Mouse (Mus musculus) forebrain, embryonic 11.5 days (tissue): Measurements from ENCODE around the gene Kctd21. TPM values are rescaled to one million over a fixed set of nuclear protein-coding genes. Genes with fewer than 3 reads are reported as not detected.

ENCODE experiments used
- ATAC-seq: fragments of 200-750 bp; cut with Nextera tagmentation; replicated peaks from 2 replicates; pipeline ENCODE4 v1.8.0; 2017; ENCODE audit warnings: moderate TSS enrichment; ENCODE audit not compliant: low FRiP score
- DNase-seq: peaks from one replicate; pipeline ENCODE4 v3.0.0-alpha.2; 2017; ENCODE audit warnings: low spot score
- H3K27ac ChIP-seq: fragments of 300-500 bp; sonication (generic); 2 replicates; pipeline ENCODE4 v1.5.1; 2014; ENCODE audit warnings: low read depth, low read length
- H3K27me3 ChIP-seq: fragments of 300-500 bp; sonication (generic); 2 replicates; pipeline ENCODE4 v1.6.1; 2014; ENCODE audit warnings: mild to moderate bottlenecking, low read length, mixed read lengths; ENCODE audit not compliant: control insufficient read depth, insufficient read depth
- H3K36me3 ChIP-seq: fragments of 300-500 bp; sonication (generic); 2 replicates; pipeline ENCODE4 v1.6.1; 2014; ENCODE audit warnings: mild to moderate bottlenecking, low read length, moderate library complexity, mixed read lengths; ENCODE audit not compliant: control insufficient read depth, insufficient read depth
- H3K4me1 ChIP-seq: fragments of 300-500 bp; sonication (generic); replicated peaks from 2 replicates; pipeline ENCODE4 v1.6.1; 2014; ENCODE audit warnings: low read length, mixed read lengths; ENCODE audit not compliant: control insufficient read depth, insufficient read depth
- H3K4me2 ChIP-seq: fragments of 300-500 bp; sonication (generic); 2 replicates; pipeline ENCODE4 v1.6.1; 2014; ENCODE audit warnings: low read depth, mild to moderate bottlenecking, low read length, moderate library complexity, mixed read lengths; ENCODE audit not compliant: severe bottlenecking
- H3K4me3 ChIP-seq: fragments of 300-500 bp; sonication (generic); 2 replicates; pipeline ENCODE4 v1.5.1; 2014; ENCODE audit warnings: low read depth, low read length
- H3K9ac ChIP-seq: fragments of 300-500 bp; sonication (generic); 2 replicates; pipeline ENCODE4 v1.6.1; 2014; ENCODE audit warnings: low read length
- H3K9me3 ChIP-seq: fragments of 300-500 bp; sonication (generic); 2 replicates; pipeline ENCODE4 v1.6.1; 2016; ENCODE audit warnings: low read length, mixed read lengths; ENCODE audit not compliant: control insufficient read depth
- WGBS: fragments of 180-500 bp; shearing (Covaris S2); extraction: QIAGEN DNeasy Blood & Tissue Kit; methylation state at CpG from one replicate; pipeline ENCODE4 v1.1.7; 2014; 5-methylcytosine and 5-hydroxymethylcytosine counted together
- polyA plus RNA-seq: library from polyadenylated mRNA; unstranded; fragments of >200 nt; fragmentation: Nextera tagmentation; extraction: Ambion mirVana; gene quantifications from 2 replicates; pipeline ENCODE4 v1.2.1, GENCODE M21; 2014

The Kctd21 gene
- polyA plus RNA-seq, 1 experiment from 2014 or later, result 4.7 TPM

GRCm38 (mm10) chr7:97375906-97376305 lies 43.8 kb downstream of the Kctd21 start:
- ATAC-seq (no peak), DNase-seq (no peak)
- no peak overlapping the region for H3K27ac ChIP-seq
- H3K36me3 ChIP-seq, result peaks cover 4% of the 10 kb centered on the region
- H3K4me3 ChIP-seq, result no peak overlapping the region
- no peak overlapping the region for H3K9ac ChIP-seq
- no peak overlapping the region for H3K4me2 ChIP-seq
- 72% methylated on average over 2 of the region's 2 CpGs for WGBS
- H3K27me3 ChIP-seq, result no peaks in the 10 kb centered on the region
- H3K4me1 ChIP-seq, result peaks cover 3% of the 10 kb centered on the region
- H3K9me3 ChIP-seq, result no peaks in the 10 kb centered on the region

- Histone ChIP-seq H3K4me1 (no peaks in the 10 kb centered on the region), H3K27me3 (no peaks in the 10 kb centered on the region), H3K9ac (no peak overlapping the region), H3K4me3 (no peak overlapping the region), H3K36me3 (peaks cover 13% of the 10 kb centered on the region), H3K4me2 (no peak overlapping the region), H3K27ac (no peak overlapping the region), H3K9me3 (no peaks in the 10 kb centered on the region)
- no peak for ATAC-seq
- 95% methylated on average over 5 of the region's 5 CpGs for WGBS
- no peak for DNase-seq
Observed at GRCm38 (mm10) chr7:97379304-97379703, 47.2 kb downstream of the Kctd21 start.

- DNase-seq, result no peak
- no peak overlapping the region for H3K4me3 ChIP-seq
- no peaks in the 10 kb centered on the region for H3K27me3 ChIP-seq
- ATAC-seq, result no peak
- no peaks in the 10 kb centered on the region for H3K4me1 ChIP-seq
- H3K9ac ChIP-seq, result no peak overlapping the region
- no peak overlapping the region for H3K27ac ChIP-seq
- H3K36me3 ChIP-seq, result peaks cover 13% of the 10 kb centered on the region; the same call in 1 of the 2 replicates
- WGBS, result 94% methylated on average over 5 of the region's 5 CpGs
- H3K4me2 ChIP-seq, result no peak overlapping the region
- no peaks in the 10 kb centered on the region for H3K9me3 ChIP-seq
Observed at GRCm38 (mm10) chr7:97380500-97381123, 48.5 kb downstream of the Kctd21 start.

GRCm38 (mm10) chr7:97382661-97383060 lies 50.5 kb downstream of the Kctd21 start:
- no peak overlapping the region for H3K9ac ChIP-seq
- H3K4me3 ChIP-seq, result no peak overlapping the region
- no peaks in the 10 kb centered on the region for H3K4me1 ChIP-seq
- H3K27me3 ChIP-seq, result no peaks in the 10 kb centered on the region
- H3K36me3 ChIP-seq, result peaks cover 13% of the 10 kb centered on the region; the same call in 1 of the 2 replicates
- 97% methylated on average over 8 of the region's 8 CpGs for WGBS
- no peak overlapping the region for H3K27ac ChIP-seq
- no peak overlapping the region for H3K4me2 ChIP-seq
- no peak for ATAC-seq
- DNase-seq, result no peak
- H3K9me3 ChIP-seq, result no peaks in the 10 kb centered on the region

GRCm38 (mm10) chr7:97383496-97384132 lies 51.5 kb downstream of the Kctd21 start:
- Histone ChIP-seq H3K4me3 (no peak overlapping the region), H3K9me3 (no peaks in the 10 kb centered on the region), H3K27ac (no peak overlapping the region), H3K4me1 (no peaks in the 10 kb centered on the region), H3K4me2 (no peak overlapping the region), H3K27me3 (no peaks in the 10 kb centered on the region), H3K9ac (no peak overlapping the region), H3K36me3 (peaks cover 15% of the 10 kb centered on the region; the same call in 1 of the 2 replicates)
- WGBS, result 91% methylated on average over 10 of the region's 10 CpGs
- DNase-seq, result no peak
- ATAC-seq, result no peak

- ATAC-seq (no peak), DNase-seq (no peak)
- Histone ChIP-seq H3K36me3 (peaks cover 13% of the 10 kb centered on the region; the same call in 1 of the 2 replicates), H3K4me1 (no peaks in the 10 kb centered on the region), H3K4me3 (no peak overlapping the region), H3K4me2 (no peak overlapping the region), H3K27me3 (no peaks in the 10 kb centered on the region), H3K9me3 (no peaks in the 10 kb centered on the region), H3K27ac (no peak overlapping the region), H3K9ac (no peak overlapping the region)
- WGBS, result 92% methylated on average over 7 of the region's 7 CpGs
Observed at GRCm38 (mm10) chr7:97386106-97386805, 54.1 kb downstream of the Kctd21 start.

GRCm38 (mm10) chr7:97386806-97387370 lies 54.8 kb downstream of the Kctd21 start:
- Histone ChIP-seq H3K9ac (no peak overlapping the region), H3K4me3 (no peak overlapping the region), H3K27me3 (no peaks in the 10 kb centered on the region), H3K27ac (no peak overlapping the region), H3K4me2 (no peak overlapping the region), H3K4me1 (no peaks in the 10 kb centered on the region), H3K36me3 (peaks cover 11% of the 10 kb centered on the region; the same call in 1 of the 2 replicates), H3K9me3 (no peaks in the 10 kb centered on the region)
- 93% methylated on average over 5 of the region's 5 CpGs for WGBS
- no peak for ATAC-seq
- no peak for DNase-seq

DNA sequence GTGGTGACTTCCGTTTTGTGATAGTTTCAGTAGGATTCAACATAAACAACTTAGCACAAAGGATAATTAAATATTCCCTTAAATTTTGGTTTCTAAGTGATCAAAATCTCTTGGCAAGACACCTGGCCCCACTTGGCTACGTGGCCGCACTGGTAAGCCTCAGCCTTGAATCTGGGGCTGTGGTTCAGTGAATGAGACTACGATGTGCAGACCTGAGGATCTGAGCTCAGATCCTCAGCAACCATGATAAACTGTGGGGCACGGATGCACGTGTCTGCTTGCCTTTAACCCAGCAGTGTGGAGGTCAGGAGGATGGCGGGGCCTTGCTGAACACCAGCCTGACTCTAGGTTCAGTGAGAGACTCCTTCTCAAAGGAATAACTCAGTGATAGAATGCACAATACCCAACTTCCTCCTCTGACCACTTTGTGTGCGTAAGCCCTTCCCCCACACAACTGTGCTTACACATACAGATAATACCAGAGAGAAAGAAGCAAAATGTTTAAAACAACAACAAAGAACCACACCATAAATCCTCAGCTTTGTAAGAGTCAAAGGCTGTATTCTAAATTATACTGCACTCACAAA lies 55.5 kb downstream of the Kctd21 start:
- H3K27ac ChIP-seq, result no peak overlapping the region

More for the DNA sequence above, 55.5 kb downstream of the Kctd21 start:
- Histone ChIP-seq H3K27me3 (no peaks in the 10 kb centered on the region), H3K36me3 (peaks cover 6% of the 10 kb centered on the region; the same call in 1 of the 2 replicates), H3K9me3 (no peaks in the 10 kb centered on the region), H3K4me3 (no peak overlapping the region), H3K4me1 (no peaks in the 10 kb centered on the region), H3K4me2 (no peak overlapping the region), H3K9ac (no peak overlapping the region)
- ATAC-seq, result no peak
- WGBS, result 92% methylated on average over 8 of the region's 8 CpGs
- no peak for DNase-seq
